Mouse (Mus musculus) layer of hippocampus, adult 9-10 months (tissue): ENCODE data around the gene Rnf144a.
"Not testable (repeated sequence)": the region's sequence is repeated elsewhere in the genome, so short reads cannot be mapped to it uniquely, and the experiment has no call there.

Experiments
- DNase-seq: peaks from one replicate; pipeline ENCODE4 v3.0.0; 2022; ENCODE audit warnings: low spot score

Gene Rnf144a

GRCm38 (mm10) chr12:26415104-26415771 is at the start of gene Rnf144a:
Gene Rnf144a (minus strand): TSS chr12:26415254.
- peak; percentile 69 for DNase-seq

GRCm38 (mm10) chr12:26460091-26460490 is 45.0 kb upstream of the Rnf144a start:
- no peak for DNase-seq

GRCm38 (mm10) chr12:26456028-26456698 is 41.1 kb upstream of the Rnf144a start, which contains the start of gene Rsad2:
Gene Rsad2 (minus strand): TSS chr12:26456452.
- DNase-seq: no peak

- DNase-seq: no peak
These were observed 39.6 kb upstream of the Rnf144a start for GRCm38 (mm10) chr12:26454682-26455081.

- DNase-seq: no peak
These were observed 37.9 kb upstream of the Rnf144a start for GRCm38 (mm10) chr12:26452951-26453350.

GRCm38 (mm10) chr12:26451150-26451549 is 36.1 kb upstream of the Rnf144a start:
- no peak for DNase-seq

GRCm38 (mm10) chr12:26449483-26449882 is 34.4 kb upstream of the Rnf144a start:
- no peak for DNase-seq

GRCm38 (mm10) chr12:26446377-26447045 is 31.5 kb upstream of the Rnf144a start:
- no peak for DNase-seq

- DNase-seq: no peak
These were observed 29.5 kb upstream of the Rnf144a start for GRCm38 (mm10) chr12:26444511-26444910.

GRCm38 (mm10) chr12:26444054-26444453 is 29.0 kb upstream of the Rnf144a start:
- peak; percentile 41 for DNase-seq

- DNase-seq: no peak
These were observed 24.3 kb upstream of the Rnf144a start for GRCm38 (mm10) chr12:26439366-26439765.

- DNase-seq: no peak
These were observed 22.9 kb upstream of the Rnf144a start for GRCm38 (mm10) chr12:26437950-26438349.

- DNase-seq: no peak
These were observed 21.3 kb upstream of the Rnf144a start for GRCm38 (mm10) chr12:26436334-26436733.

- DNase-seq: not testable (repeated sequence)
These were observed 13.7 kb upstream of the Rnf144a start for GRCm38 (mm10) chr12:26428771-26429170.

- DNase-seq: peak; percentile 59
These were observed 9.8 kb upstream of the Rnf144a start for GRCm38 (mm10) chr12:26424841-26425240.

GRCm38 (mm10) chr12:26418322-26418721 is 3.3 kb upstream of the Rnf144a start:
- DNase-seq: no peak

- no peak for DNase-seq
These were observed 1.7 kb upstream of the Rnf144a start for GRCm38 (mm10) chr12:26416636-26417295.

GRCm38 (mm10) chr12:26414451-26415103 is 477 bp downstream of the Rnf144a start:
- no peak for DNase-seq

- no peak for DNase-seq
These were observed 1.1 kb downstream of the Rnf144a start for GRCm38 (mm10) chr12:26413961-26414411.

- DNase-seq: no peak
These were observed 2.3 kb downstream of the Rnf144a start for GRCm38 (mm10) chr12:26412802-26413201.

GRCm38 (mm10) chr12:26411841-26412450 is 3.1 kb downstream of the Rnf144a start:
- DNase-seq: no peak
